15 mouse cellular contexts compared by ENCODE assay signal in genomic region chr2:167457213-167457612, GRCm38 (mm10). TPM values are rescaled to one million over a fixed set of nuclear protein-coding genes. Genes with fewer than 3 reads are reported as not detected.
DNase-seq lines count a peak whose midpoint lies in the region; ATAC-seq and TF ChIP-seq lines count a peak whose summit lies in the region.
"Had no signal": no experiment of that assay in that cellular context is flagged by ENCODE, and none has a peak within 500 bp of the region (broad histone marks: within the 10 kb centered on the region; RNA-seq: fewer than 3 reads in every experiment).

No protein-coding gene starts in this region.

- H3K4me2 ChIP-seq in midbrain, postnatal 0 days (ENCODE audit: low read depth, low read length, poor library complexity, severe bottlenecking) = no peak overlapping the region
- H3K4me2 ChIP-seq in midbrain, embryonic 11.5 days = no peak overlapping the region
- H3K4me2 ChIP-seq: forebrain, embryonic 13.5 days; stomach, embryonic 15.5 days had no signal

- TF ChIP-seq CTCF in midbrain, postnatal 0 days (IDR thresholded peaks at IDR 0.05) = no peak
- TF ChIP-seq CTCF in cerebellum, adult 2 months (IDR thresholded peaks at IDR 0.05; ENCODE audit: borderline replicate concordance, insufficient read depth, low read depth, low read length) = no peak

- H3K27me3 ChIP-seq in midbrain, postnatal 0 days (ENCODE audit: insufficient read depth, low read length) = no peaks in the 10 kb centered on the region
- no peaks in the 10 kb centered on the region for H3K27me3 ChIP-seq in midbrain, embryonic 11.5 days (ENCODE audit: control insufficient read depth, insufficient read depth, low read length)
- no peaks in the 10 kb centered on the region for H3K27me3 ChIP-seq in cerebellum, adult 2 months (ENCODE audit: control insufficient read depth, insufficient read depth, low read length)
- H3K27me3 ChIP-seq: forebrain, embryonic 13.5 days; stomach, embryonic 15.5 days had no signal

- no peak for ATAC-seq in midbrain, postnatal 0 days (ENCODE audit: low FRiP score)
- no peak for ATAC-seq in midbrain, embryonic 11.5 days (ENCODE audit: low FRiP score)
- peak; percentile 74; the same call in 1 of the 2 replicates for ATAC-seq in common myeloid progenitor, adult 5-6 weeks (replicated peaks; ENCODE audit: low read depth, poor library complexity, severe bottlenecking)
- ATAC-seq: forebrain, embryonic 13.5 days had no signal

- DNase-seq in midbrain, postnatal 0 days (ENCODE audit: low spot score) = peak; percentile 47
- no peak for DNase-seq in midbrain, embryonic 11.5 days (ENCODE audit: low spot score, missing footprints)
- peak; percentile 87 to 95 for DNase-seq in cerebellum, adult 2 months
- DNase-seq in ovary, adult 18-20 months (ENCODE audit: low spot score) = no peak
- DNase-seq in urinary bladder, postnatal 14 days (ENCODE audit: low spot score) = no peak
- no peak for DNase-seq in right cerebral cortex, postnatal 36 days (ENCODE audit: low spot score in 2 of 2)
- DNase-seq: adrenal gland, adult 2 months; kidney, adult 9 months; kidney, postnatal 36 days; lung, adult 18-20 months; lung, postnatal 4 days; midbrain, embryonic 14.5 days had no signal

- no peak overlapping the region for H3K9ac ChIP-seq in midbrain, postnatal 0 days (replicated peaks; ENCODE audit: low read length, poor library complexity, severe bottlenecking)
- no peak overlapping the region for H3K9ac ChIP-seq in midbrain, embryonic 11.5 days (ENCODE audit: low read length)
- H3K9ac ChIP-seq: stomach, embryonic 15.5 days had no signal

- no peak overlapping the region for H3K4me3 ChIP-seq in midbrain, postnatal 0 days (ENCODE audit: low read depth, low read length)
- no peak overlapping the region for H3K4me3 ChIP-seq in midbrain, embryonic 11.5 days (ENCODE audit: low read depth, low read length)
- H3K4me3 ChIP-seq in cerebellum, adult 2 months (replicated peaks; ENCODE audit: insufficient read depth, low read depth, low read length) = no peak overlapping the region
- H3K4me3 ChIP-seq: forebrain, embryonic 13.5 days; stomach, embryonic 15.5 days had no signal

- no peak overlapping the region for H3K27ac ChIP-seq in midbrain, postnatal 0 days (ENCODE audit: low read depth, low read length)
- no peak overlapping the region for H3K27ac ChIP-seq in midbrain, embryonic 11.5 days (ENCODE audit: low read depth, low read length)
- H3K27ac ChIP-seq in cerebellum, adult 2 months (ENCODE audit: insufficient read depth, low read length) = peak overlapping the region; percentile 96
- H3K27ac ChIP-seq: forebrain, embryonic 13.5 days; stomach, embryonic 15.5 days had no signal

- no peaks in the 10 kb centered on the region for H3K9me3 ChIP-seq in midbrain, postnatal 0 days (ENCODE audit: low read length)
- no peaks in the 10 kb centered on the region for H3K9me3 ChIP-seq in midbrain, embryonic 11.5 days (ENCODE audit: control insufficient read depth, low read length)
- H3K9me3 ChIP-seq: forebrain, embryonic 13.5 days; stomach, embryonic 15.5 days had no signal

- H3K36me3 ChIP-seq in midbrain, postnatal 0 days (ENCODE audit: insufficient read depth, low read length) = peaks cover 34% of the 10 kb centered on the region
- H3K36me3 ChIP-seq in midbrain, embryonic 11.5 days (ENCODE audit: control insufficient read depth, insufficient read depth, low read length) = peaks cover 16% of the 10 kb centered on the region

- no peaks in the 10 kb centered on the region for H3K4me1 ChIP-seq in midbrain, postnatal 0 days (ENCODE audit: insufficient read depth, low read length)
- no peaks in the 10 kb centered on the region for H3K4me1 ChIP-seq in midbrain, embryonic 11.5 days (ENCODE audit: control insufficient read depth, insufficient read depth, low read length)
- peaks cover 62% of the 10 kb centered on the region for H3K4me1 ChIP-seq in cerebellum, adult 2 months (ENCODE audit: control insufficient read depth, insufficient read depth, low read length)
- H3K4me1 ChIP-seq: forebrain, embryonic 13.5 days; stomach, embryonic 15.5 days had no signal

- 95% methylated on average over 9 of the region's 9 CpGs for WGBS in midbrain, postnatal 0 days
- WGBS in midbrain, embryonic 11.5 days = 94% methylated on average over 9 of the region's 9 CpGs
- 13% methylated on average over 9 of the region's 9 CpGs for WGBS in cerebellum, adult 2 months

- TF ChIP-seq POLR2A in cerebellum, adult 2 months (IDR thresholded peaks at IDR 0.05; ENCODE audit: borderline replicate concordance, insufficient read depth, low read length) = peak; percentile 32; the same call in 1 of the 2 replicates

RNA-seq across cellular contexts. Expression of gene Rnf114, which starts 35.2 kb away (rescaled TPM):
- 78.2 and 83.4 TPM in 2 replicates for total RNA-seq in midbrain, postnatal 0 days (2014; rRNA removed)
- polyA plus RNA-seq in midbrain, postnatal 0 days (2015; fragmentation: Nextera tagmentation; extraction: Ambion mirVana) = 84.2 and 84.9 TPM in 2 replicates
- 140 and 150 TPM in 2 replicates for polyA plus RNA-seq in midbrain, embryonic 11.5 days (2014; fragmentation: Nextera tagmentation; extraction: Ambion mirVana)
- polyA plus RNA-seq in cerebellum, adult 2 months (2012; rRNA removed) = 101 and 106 TPM in 2 replicates
- total RNA-seq in common myeloid progenitor, adult 5-6 weeks (2017) = 22.9 and 29.9 TPM in 2 replicates

RNA-seq across cellular contexts. Expression of gene Spata2, which starts 35.5 kb away (rescaled TPM):
- 39.2 and 41.5 TPM in 2 replicates for total RNA-seq in midbrain, postnatal 0 days (2014; rRNA removed)
- polyA plus RNA-seq in midbrain, postnatal 0 days (2015; fragmentation: Nextera tagmentation; extraction: Ambion mirVana) = 27.6 and 29.9 TPM in 2 replicates
- 15.6 and 15.8 TPM in 2 replicates for polyA plus RNA-seq in midbrain, embryonic 11.5 days (2014; fragmentation: Nextera tagmentation; extraction: Ambion mirVana)
- polyA plus RNA-seq in cerebellum, adult 2 months (2012; rRNA removed) = 80.2 and 88.0 TPM in 2 replicates
- total RNA-seq in common myeloid progenitor, adult 5-6 weeks (2017) = 7.6 and 9.9 TPM in 2 replicates

RNA-seq across cellular contexts. Expression of gene Slc9a8, which starts 35.7 kb away (rescaled TPM):
- total RNA-seq in midbrain, postnatal 0 days (2014; rRNA removed) = 30.6 and 36.2 TPM in 2 replicates
- polyA plus RNA-seq in midbrain, postnatal 0 days (2015; fragmentation: Nextera tagmentation; extraction: Ambion mirVana) = 17.9 TPM in 2 replicates
- 15.1 and 17.2 TPM in 2 replicates for polyA plus RNA-seq in midbrain, embryonic 11.5 days (2014; fragmentation: Nextera tagmentation; extraction: Ambion mirVana)
- polyA plus RNA-seq in cerebellum, adult 2 months (2012; rRNA removed) = 60.9 and 63.5 TPM in 2 replicates
- 19.3 and 29.1 TPM in 2 replicates for total RNA-seq in common myeloid progenitor, adult 5-6 weeks (2017)

Comparison
In these comparisons a context has a peak if more than half of its experiments do, and no peak if none do; other contexts are left out.
1. DNase-seq: peak in midbrain, postnatal 0 days (single experiment) and cerebellum, adult 2 months (2 of 2); none in midbrain, embryonic 11.5 days (single experiment), ovary, adult 18-20 months (single experiment), urinary bladder, postnatal 14 days (single experiment) and right cerebral cortex, postnatal 36 days (0 of 2).